Mouse (Mus musculus): ENCODE measurements around the gene Casq2. TPM values are rescaled to one million over a fixed set of nuclear protein-coding genes. Genes with fewer than 3 reads are reported as not detected.

The Casq2 gene
- total RNA-seq, 2 experiments from 2014 or later, result 1.2 TPM

DNA sequence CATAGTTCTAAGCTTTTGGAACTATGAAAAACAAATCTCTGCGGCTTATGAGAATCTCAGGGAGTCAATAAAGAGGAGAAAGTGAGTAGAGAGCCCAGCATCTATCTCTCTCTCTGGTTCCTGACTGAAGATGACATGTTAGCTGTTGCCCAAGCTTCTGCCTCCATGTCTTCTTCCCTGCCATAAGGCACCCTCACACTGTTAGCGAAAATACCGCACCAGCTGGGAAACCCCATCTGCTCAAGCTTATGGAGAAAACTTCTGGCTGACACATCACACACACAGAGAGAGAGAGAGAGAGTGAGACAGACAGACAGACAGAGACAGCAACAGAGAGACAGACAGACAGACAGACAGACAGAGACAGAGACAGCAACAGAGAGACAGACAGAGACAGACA, 15.2 kb upstream of the Casq2 start:
- intact Hi-C loops (cut with DNase I), result no loop called here
- peak; percentile 53 to 56 for DNase-seq (ENCODE audit: low spot score in 2 of 2)

DNA sequence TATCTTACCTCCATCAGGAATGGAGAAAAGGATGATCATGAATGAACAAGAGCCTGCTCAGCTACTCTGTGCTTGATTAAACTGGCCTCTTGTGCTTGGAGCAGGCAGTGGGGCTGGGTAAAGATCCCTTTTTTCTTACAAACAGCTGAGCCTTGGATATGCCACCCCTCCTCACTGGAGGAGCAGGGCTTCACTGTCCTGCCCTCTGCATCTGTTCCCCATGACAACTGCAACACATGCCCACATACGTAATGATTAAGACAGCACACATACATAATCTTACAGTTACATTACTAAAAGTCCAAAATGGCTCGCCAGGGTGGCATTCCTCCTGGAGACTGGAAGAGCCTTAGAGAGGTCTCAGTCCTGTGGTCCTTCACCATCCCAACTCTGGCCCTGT, 6.8 kb upstream of the Casq2 start:
- DNase-seq (ENCODE audit: low spot score in 2 of 2), result no peak
- intact Hi-C loops (cut with DNase I), result no loop called here

DNA sequence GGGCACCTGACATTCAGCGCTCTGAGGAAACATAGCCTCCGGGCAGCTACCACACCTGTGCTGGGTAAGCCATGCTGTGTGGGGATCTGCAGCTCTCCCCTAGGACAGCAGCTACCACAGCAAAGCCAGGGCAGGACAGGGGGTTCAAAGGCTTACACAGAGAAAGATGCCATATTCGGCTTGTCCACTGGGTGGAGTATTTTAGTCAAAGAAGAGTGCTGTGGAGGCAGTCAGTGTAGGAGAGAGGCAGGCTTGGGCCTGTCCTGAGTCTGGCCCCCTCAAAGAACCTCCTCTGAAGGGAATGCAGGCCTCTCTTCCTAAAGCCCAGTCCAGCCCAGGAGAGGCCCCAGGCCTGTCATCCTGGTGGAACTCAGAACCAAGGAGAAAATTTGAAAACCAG, 4.4 kb upstream of the Casq2 start:
- DNase-seq (ENCODE audit: low spot score in 2 of 2), result peak; percentile 39 to 67
- intact Hi-C loops (cut with DNase I), result loop anchor here (1.0 to 10.0 kb wide), 3 partner anchors 161 to 723 kb away; no protein-coding TSS in a partner anchor

GRCm38 (mm10) chr3:102083589-102084230, 2.5 kb upstream of the Casq2 start:
- intact Hi-C loops (cut with DNase I), result loop anchor here (10.0 kb wide), 2 partner anchors 611 to 721 kb away; no protein-coding TSS in a partner anchor

DNA sequence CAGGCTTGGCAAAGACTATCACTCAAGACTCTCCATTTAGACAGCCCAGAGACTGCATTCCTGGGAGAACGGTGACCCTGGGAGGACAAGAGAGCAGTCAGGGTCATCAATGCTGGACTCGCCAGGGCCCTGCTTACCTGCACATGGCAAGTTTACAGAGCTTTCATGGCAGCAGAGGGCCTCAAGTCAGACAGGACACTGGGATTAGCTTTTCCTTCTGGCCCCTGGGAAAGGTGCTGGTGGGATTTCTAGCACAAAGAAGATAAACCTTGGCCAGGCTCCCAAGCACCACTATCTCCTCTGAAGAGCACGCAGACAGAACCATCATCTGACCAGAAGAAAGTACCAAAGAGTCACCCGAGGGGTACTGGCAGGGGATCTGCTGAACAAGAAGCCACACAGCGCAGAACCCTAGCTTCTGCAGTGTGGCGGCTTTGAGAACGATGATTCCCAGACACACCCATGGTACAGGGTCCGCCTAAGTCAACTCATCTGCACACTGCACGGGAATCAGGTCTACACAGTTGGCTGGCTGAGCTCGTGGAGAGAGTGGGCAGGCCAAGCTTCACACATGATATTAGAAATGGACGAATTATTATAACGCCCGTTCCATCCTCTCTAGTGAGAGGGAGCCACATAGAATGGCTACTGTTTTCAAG, 1.3 kb upstream of the Casq2 start:
- intact Hi-C loops (cut with DNase I), result loop anchor here (10.0 kb wide), 2 partner anchors 610 to 720 kb away; no protein-coding TSS in a partner anchor
- no peak for DNase-seq (ENCODE audit: low spot score in 2 of 2)

More at GRCm38 (mm10) chr3:102083589-102084230, 2.5 kb upstream of the Casq2 start:
- DNase-seq (ENCODE audit: low spot score in 2 of 2), result no peak

- intact Hi-C loops (cut with DNase I), result loop anchor here (10.0 kb wide), 2 partner anchors 609 to 719 kb away; no protein-coding TSS in a partner anchor
Measured at GRCm38 (mm10) chr3:102085719-102086118, 496 bp upstream of the Casq2 start.

DNA sequence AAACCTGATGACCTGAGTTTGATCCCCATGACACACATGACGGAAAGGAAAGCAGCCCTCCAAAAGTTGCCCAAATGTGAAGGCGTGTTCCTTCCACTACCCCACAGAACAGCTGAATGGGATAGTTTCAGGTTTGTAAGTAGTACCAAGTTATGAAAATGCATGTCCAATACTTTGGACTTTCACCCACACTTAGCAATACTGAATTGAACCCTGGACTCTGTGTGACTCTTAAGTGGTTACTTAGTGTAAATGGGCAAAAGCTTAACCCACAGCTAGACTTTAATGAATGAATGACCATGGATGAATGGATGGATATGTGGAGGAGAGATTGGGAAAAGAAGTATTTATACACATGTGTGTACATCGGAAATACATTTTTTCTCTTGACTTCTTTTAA, 8.6 kb downstream of the Casq2 start:
- intact Hi-C loops (cut with DNase I), result no loop called here
- DNase-seq (ENCODE audit: low spot score in 2 of 2), result no peak

More at GRCm38 (mm10) chr3:102085719-102086118, 496 bp upstream of the Casq2 start:
- DNase-seq (ENCODE audit: low spot score in 2 of 2), result no peak

DNA sequence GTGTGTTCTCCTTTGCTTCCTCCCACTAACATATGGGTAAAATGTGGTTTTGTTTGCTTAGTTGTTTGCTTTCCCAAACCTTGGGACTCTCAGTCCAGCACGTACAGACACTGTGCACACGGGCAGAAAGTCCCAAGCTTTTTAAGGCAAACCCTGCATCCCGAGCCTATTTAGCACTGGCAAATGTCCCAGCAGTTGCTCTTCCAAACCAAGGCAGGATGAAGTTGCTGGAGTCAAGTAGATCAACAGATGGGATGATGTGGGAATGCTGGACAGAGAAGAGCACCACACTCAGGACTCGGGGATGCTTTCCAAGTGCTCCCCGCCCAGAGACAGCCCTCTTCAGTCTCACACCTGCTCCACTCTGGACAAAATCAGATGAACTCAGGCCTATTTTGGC, 9.2 kb downstream of the Casq2 start:
- intact Hi-C loops (cut with DNase I), result no loop called here
- no peak for DNase-seq (ENCODE audit: low spot score in 2 of 2)

GRCm38 (mm10) chr3:102096366-102096765, 10.2 kb downstream of the Casq2 start:
- no peak for DNase-seq (ENCODE audit: low spot score in 2 of 2)
- intact Hi-C loops (cut with DNase I), result no loop called here

GRCm38 (mm10) chr3:102096976-102097375, 10.8 kb downstream of the Casq2 start:
- intact Hi-C loops (cut with DNase I), result no loop called here
- no peak for DNase-seq (ENCODE audit: low spot score in 2 of 2)

GRCm38 (mm10) chr3:102099242-102099641, 13.0 kb downstream of the Casq2 start:
- no peak for DNase-seq (ENCODE audit: low spot score in 2 of 2)
- intact Hi-C loops (cut with DNase I), result no loop called here

DNA sequence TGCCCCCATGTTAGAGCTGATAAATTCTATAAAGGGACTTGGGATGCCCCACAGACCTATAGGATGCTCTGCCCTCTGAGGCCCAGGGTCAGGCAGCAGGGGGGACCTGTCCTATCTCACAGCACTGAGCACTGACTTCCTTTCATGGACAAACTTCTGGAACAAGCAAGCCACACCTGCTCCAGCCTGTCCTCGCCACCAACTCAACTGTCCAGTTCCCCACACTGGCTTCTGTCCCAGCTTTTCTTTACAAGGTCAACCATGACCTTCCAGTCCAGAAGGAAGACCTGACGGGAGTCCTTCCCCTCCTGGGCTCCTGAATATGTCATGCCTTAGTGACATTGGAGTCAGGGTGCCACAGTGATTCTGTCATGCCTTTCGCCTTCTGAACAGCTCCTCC, 13.6 kb downstream of the Casq2 start:
- intact Hi-C loops (cut with DNase I), result no loop called here
- no peak for DNase-seq (ENCODE audit: low spot score in 2 of 2)

DNA sequence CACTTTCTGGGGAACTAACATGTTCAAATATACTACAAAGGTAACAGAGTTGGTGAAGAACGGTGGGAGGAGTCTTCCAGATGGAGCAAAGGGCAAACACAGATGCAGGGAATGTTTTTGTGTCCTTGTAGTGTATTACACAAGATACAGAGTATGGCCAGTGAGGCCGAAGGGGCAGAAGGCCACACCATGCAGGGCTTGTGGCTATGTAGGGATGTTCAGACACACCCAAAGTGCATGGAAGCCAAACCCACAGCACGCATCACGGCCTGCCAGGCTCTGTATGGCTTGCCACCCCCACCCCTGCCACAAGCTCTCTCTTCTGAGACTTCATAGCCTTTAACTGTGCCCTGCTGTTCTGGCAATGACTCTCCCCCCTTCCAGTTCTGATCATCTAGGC, 15.2 kb downstream of the Casq2 start:
- intact Hi-C loops (cut with DNase I), result no loop called here
- DNase-seq (ENCODE audit: low spot score in 2 of 2), result no peak

DNA sequence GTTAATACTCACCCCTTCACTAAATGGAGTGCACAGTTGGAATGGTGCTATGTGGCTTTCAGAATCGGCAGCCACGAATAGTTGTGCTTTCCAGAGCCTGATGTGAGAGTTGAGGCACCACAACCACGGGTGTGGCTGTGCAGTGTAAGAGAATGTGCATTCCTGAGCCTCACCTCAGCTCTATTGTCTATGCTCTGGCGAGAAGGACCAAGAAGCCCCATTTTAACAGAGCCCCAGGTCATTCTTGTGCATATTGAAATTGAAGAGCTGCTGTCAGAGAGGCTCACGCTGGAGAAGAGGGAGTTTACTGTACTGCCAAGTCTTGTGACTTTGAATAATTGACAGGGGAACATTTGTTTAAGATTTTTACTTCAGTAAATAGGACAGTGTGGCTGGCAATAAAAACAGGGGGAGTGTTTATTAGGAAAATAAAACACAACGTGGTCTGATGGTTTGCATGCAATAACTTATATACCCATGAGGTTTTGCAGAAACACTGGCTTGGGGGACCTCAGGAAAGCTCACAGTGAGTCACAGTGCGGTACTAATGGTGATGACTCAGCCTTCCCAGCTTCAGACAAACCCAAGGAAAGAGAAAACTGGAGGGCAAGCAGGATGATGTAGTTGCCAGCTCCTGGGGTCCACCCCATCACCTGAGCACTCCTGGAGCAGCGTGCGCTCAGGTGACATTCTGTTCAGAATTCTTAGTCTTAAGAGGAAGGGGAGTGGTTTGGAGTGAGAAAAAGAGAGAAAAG, 17.8 kb downstream of the Casq2 start:
- intact Hi-C loops (cut with DNase I), result no loop called here
- DNase-seq (ENCODE audit: low spot score in 2 of 2), result no peak

GRCm38 (mm10) chr3:102108201-102108600, 22.0 kb downstream of the Casq2 start:
- DNase-seq (ENCODE audit: low spot score in 2 of 2), result no peak

DNA sequence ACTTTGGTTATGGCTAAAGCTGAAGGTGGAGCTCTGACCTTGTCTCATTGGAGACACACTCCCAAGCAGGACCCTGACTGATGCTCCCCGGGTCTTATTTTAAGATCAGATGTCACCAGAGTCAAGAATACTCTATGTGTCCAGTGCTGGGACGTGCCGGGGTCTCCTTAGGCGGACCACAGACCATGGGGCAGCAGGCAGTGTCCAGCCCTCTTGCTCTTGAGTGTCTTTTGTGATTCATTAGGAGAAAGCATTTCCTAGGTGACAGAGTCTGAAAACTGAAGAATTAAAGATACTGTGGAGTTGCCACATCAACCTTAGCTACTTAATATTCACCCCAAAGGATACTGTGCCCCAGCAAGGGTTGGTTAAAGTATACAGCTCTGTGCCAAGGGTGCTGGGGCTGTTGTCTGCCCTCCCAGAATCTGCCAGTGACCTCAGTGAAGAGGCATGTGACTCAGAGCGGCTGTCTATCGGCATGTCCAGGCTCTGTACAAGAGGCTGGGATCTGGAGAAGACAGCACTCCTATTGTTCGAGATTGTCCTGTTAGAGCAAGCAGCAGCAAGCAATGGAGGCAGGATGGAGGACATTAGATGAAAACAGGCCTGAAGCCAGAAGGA, 25.9 kb downstream of the Casq2 start:
- intact Hi-C loops (cut with DNase I), result no loop called here
- DNase-seq (ENCODE audit: low spot score in 2 of 2), result no peak

More at GRCm38 (mm10) chr3:102108201-102108600, 22.0 kb downstream of the Casq2 start:
- intact Hi-C loops (cut with DNase I), result no loop called here

DNA sequence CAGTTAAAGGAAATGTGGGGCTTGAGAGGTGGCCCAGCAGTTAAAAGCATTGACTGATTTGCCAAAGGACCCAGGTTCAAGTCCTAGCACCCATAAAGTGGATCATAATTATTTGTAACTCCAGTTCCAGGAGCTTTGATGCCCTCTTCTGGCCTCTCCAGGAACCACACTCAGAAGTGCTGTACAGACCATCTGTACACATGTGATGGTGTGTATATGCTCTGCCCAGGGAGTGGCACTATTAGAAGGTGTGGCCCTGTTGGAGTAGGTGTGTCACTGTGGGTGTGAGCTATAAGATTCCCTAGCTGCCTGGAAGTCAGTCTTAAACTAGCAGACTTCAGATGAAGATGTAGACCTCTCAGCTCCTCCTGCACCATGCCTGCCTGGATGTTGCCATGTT, 34.7 kb downstream of the Casq2 start:
- intact Hi-C loops (cut with DNase I), result no loop called here

GRCm38 (mm10) chr3:102122046-102122445, 35.8 kb downstream of the Casq2 start:
- intact Hi-C loops (cut with DNase I), result no loop called here
- no peak for DNase-seq (ENCODE audit: low spot score in 2 of 2)

More for the DNA sequence above, 34.7 kb downstream of the Casq2 start:
- DNase-seq (ENCODE audit: low spot score in 2 of 2), result no peak

GRCm38 (mm10) chr3:102123654-102124053, 37.4 kb downstream of the Casq2 start:
- intact Hi-C loops (cut with DNase I), result no loop called here
- DNase-seq (ENCODE audit: low spot score in 2 of 2), result no peak

- no peak for DNase-seq (ENCODE audit: low spot score in 2 of 2)
- intact Hi-C loops (cut with DNase I), result no loop called here
Measured at GRCm38 (mm10) chr3:102125546-102125945, 39.3 kb downstream of the Casq2 start.

Data from left cerebral cortex, postnatal 36 days (tissue).